Mouse (Mus musculus) kidney, embryonic 14.5 days (tissue): Measurements from ENCODE around the gene Naa80. TPM values are rescaled to one million over a fixed set of nuclear protein-coding genes. Genes with fewer than 3 reads are reported as not detected.

ENCODE experiments used
- ATAC-seq: fragments of 200-750 bp; cut with Nextera tagmentation; 2 replicates; pipeline ENCODE4 v1.8.0; 2017; ENCODE audit warnings: moderate number of reproducible peaks, mild to moderate bottlenecking, moderate TSS enrichment, moderate library complexity; ENCODE audit not compliant: low FRiP score, low TSS enrichment
- H3K27ac ChIP-seq: fragments of 300-500 bp; sonication (generic); 2 replicates; pipeline ENCODE4 v1.5.1; 2014; ENCODE audit warnings: low read depth, mild to moderate bottlenecking, low read length, moderate library complexity, mixed read lengths
- H3K27me3 ChIP-seq: fragments of 300-500 bp; sonication (generic); 2 replicates; pipeline ENCODE4 v1.6.1; 2014; ENCODE audit warnings: mild to moderate bottlenecking, low read length; ENCODE audit not compliant: control insufficient read depth, insufficient read depth
- H3K36me3 ChIP-seq: fragments of 300-500 bp; sonication (generic); 2 replicates; pipeline ENCODE4 v1.6.1; 2014; ENCODE audit warnings: low read length, mixed read lengths; ENCODE audit not compliant: control insufficient read depth, insufficient read depth
- H3K4me1 ChIP-seq: fragments of 300-500 bp; sonication (generic); 2 replicates; pipeline ENCODE4 v1.6.1; 2014; ENCODE audit warnings: low read length, mixed read lengths; ENCODE audit not compliant: control insufficient read depth, insufficient read depth
- H3K4me2 ChIP-seq: fragments of 300-500 bp; sonication (generic); replicated peaks from 2 replicates; pipeline ENCODE4 v1.6.1; 2014; ENCODE audit warnings: low read depth, mild to moderate bottlenecking, low read length
- H3K4me3 ChIP-seq: fragments of 300-500 bp; sonication (generic); 2 replicates; pipeline ENCODE4 v1.5.1; 2014; ENCODE audit warnings: mild to moderate bottlenecking, low read length
- H3K9ac ChIP-seq: fragments of 300-500 bp; sonication (generic); 2 replicates; pipeline ENCODE4 v1.6.1; 2014; ENCODE audit warnings: low read depth, mild to moderate bottlenecking, low read length, moderate library complexity
- H3K9me3 ChIP-seq: fragments of 300-500 bp; sonication (generic); 2 replicates; pipeline ENCODE4 v1.6.1; 2016; ENCODE audit warnings: low read length; ENCODE audit not compliant: control insufficient read depth
- WGBS: fragments of 180-500 bp; shearing (Covaris S2); extraction: QIAGEN DNeasy Blood & Tissue Kit; methylation state at CpG from one replicate; pipeline ENCODE4 v1.1.7; 2014; 5-methylcytosine and 5-hydroxymethylcytosine counted together
- polyA plus RNA-seq: library from polyadenylated mRNA; unstranded; fragments of >200 nt; fragmentation: Nextera tagmentation; extraction: Ambion mirVana; gene quantifications from 2 replicates; pipeline ENCODE4 v1.2.1, GENCODE M21; 2014

Naa80 gene
- polyA plus RNA-seq, 1 experiment from 2014 or later = 18.4 TPM

DNA sequence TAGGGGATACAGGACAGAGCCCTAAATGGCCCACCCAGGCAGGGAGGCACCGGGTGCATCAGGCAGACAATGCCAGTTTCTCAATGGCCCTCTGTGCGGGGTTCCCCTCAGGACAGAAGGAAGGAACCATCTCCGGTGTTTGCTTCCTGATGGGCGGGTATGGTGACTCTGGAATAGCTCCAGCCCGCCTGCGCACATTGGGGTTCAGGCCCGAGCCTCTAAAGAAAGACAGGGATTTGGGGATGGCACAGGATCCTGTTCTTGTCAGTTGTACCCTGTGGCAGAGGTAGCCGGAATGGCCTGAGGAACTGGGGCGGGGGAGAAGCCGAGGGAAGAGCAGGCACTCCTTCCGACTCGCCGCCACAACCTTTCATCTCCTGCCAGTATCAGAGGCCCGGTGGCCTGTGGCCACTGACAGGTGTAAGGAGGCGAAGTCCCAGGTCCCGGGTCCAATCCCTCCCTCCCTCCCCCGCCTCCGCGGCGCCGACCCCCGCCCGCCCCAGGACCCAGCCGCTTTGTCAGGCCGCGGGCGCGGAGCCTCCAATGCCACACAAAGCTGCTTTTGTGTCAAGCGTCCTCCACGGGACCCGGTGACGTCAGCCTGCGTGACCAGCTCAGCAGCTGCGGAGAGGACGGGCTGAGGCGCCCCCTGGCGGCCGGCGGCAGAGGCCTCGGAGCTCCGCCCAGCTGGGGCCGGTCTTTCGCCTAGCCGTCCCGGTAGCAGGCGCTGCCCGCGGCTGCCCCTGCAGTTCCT lies 33.7 kb downstream of the Naa80 start:
- Histone ChIP-seq H3K9me3 (no peaks in the 10 kb centered on the region), H3K27me3 (no peaks in the 10 kb centered on the region), H3K27ac (peak overlapping the region; percentile 88), H3K9ac (peak overlapping the region; percentile 69), H3K4me2 (peak overlapping the region; percentile 77), H3K4me3 (peak overlapping the region; percentile 38), H3K4me1 (peaks cover 28% of the 10 kb centered on the region), H3K36me3 (peaks cover 35% of the 10 kb centered on the region)
- peak; percentile 93 for ATAC-seq
- 4% methylated on average over 42 of the region's 48 CpGs for WGBS

- WGBS = 8% methylated on average over 12 of the region's 12 CpGs
- peak overlapping the region; percentile 68 for H3K27ac ChIP-seq
- H3K4me3 ChIP-seq = peak overlapping the region; percentile 38
- H3K4me1 ChIP-seq = peaks cover 21% of the 10 kb centered on the region
- H3K4me2 ChIP-seq = peak overlapping the region; percentile 77
- peak overlapping the region; percentile 29; the same call in 1 of the 2 replicates for H3K9ac ChIP-seq
- peak; percentile 9 for ATAC-seq
- no peaks in the 10 kb centered on the region for H3K27me3 ChIP-seq
- no peaks in the 10 kb centered on the region for H3K9me3 ChIP-seq
- H3K36me3 ChIP-seq = peaks cover 40% of the 10 kb centered on the region
Measured at GRCm38 (mm10) chr9:107612945-107613569, 34.4 kb downstream of the Naa80 start.

GRCm38 (mm10) chr9:107615035-107615434 lies 36.3 kb downstream of the Naa80 start:
- no peak overlapping the region for H3K27ac ChIP-seq
- H3K36me3 ChIP-seq = peaks cover 60% of the 10 kb centered on the region
- no peak for ATAC-seq
- H3K4me2 ChIP-seq = no peak overlapping the region
- H3K4me3 ChIP-seq = no peak overlapping the region
- no peak overlapping the region for H3K9ac ChIP-seq
- no peaks in the 10 kb centered on the region for H3K9me3 ChIP-seq
- no peaks in the 10 kb centered on the region for H3K27me3 ChIP-seq
- WGBS = 81% methylated on average over 4 of the region's 4 CpGs
- peaks cover 10% of the 10 kb centered on the region for H3K4me1 ChIP-seq

DNA sequence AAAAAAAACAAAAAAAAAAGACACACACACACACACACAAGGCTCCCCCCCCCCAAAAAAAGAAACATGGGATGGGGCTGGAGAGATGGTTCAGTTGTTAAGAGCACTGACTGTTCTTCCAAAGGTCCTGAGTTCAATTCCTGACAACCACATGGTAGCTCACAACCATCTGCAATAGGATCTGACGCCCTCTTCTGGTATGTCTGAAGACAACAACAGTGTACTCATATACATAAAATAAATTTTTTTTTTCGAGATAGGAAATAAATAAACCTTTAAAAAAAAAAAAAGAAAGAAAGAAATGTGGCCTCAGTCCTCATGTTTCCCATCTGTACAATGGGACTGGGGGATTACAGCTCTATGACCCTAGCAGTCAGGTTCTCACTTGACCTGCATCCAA lies 38.8 kb downstream of the Naa80 start:
- 83% methylated on average over 2 of the region's 2 CpGs for WGBS
- Histone ChIP-seq H3K27ac (no peak overlapping the region), H3K9me3 (no peaks in the 10 kb centered on the region), H3K4me1 (peaks cover 6% of the 10 kb centered on the region), H3K36me3 (peaks cover 71% of the 10 kb centered on the region), H3K9ac (no peak overlapping the region), H3K4me2 (no peak overlapping the region), H3K27me3 (no peaks in the 10 kb centered on the region), H3K4me3 (no peak overlapping the region)
- ATAC-seq = no peak

DNA sequence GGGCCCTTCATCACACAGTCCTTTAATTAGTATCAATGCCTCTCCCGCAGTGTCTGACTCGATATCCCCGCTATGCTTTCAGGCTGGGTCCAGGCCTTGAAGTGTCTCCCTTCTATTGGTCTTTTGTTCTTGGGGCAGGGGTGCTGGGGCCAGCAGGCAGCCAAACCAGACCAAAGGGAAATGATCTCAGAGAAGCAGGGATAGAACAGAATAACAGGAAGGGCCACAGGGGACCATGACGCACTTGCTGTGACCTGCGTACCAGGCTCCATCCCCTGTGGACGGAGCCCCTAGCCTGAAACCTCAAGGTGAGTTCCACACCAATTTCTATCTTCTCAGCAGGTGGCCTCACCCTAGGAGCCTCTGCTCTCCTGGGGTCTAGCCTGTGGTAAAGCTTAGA lies 39.4 kb downstream of the Naa80 start:
- 86% methylated on average over 6 of the region's 6 CpGs for WGBS
- H3K4me2 ChIP-seq = no peak overlapping the region
- H3K27me3 ChIP-seq = no peaks in the 10 kb centered on the region
- H3K27ac ChIP-seq = peak overlapping the region; percentile 68; the same call in 1 of the 2 replicates
- ATAC-seq = no peak
- no peak overlapping the region for H3K4me3 ChIP-seq
- H3K36me3 ChIP-seq = peaks cover 71% of the 10 kb centered on the region
- no peak overlapping the region for H3K9ac ChIP-seq
- no peaks in the 10 kb centered on the region for H3K9me3 ChIP-seq
- peaks cover 6% of the 10 kb centered on the region for H3K4me1 ChIP-seq

DNA sequence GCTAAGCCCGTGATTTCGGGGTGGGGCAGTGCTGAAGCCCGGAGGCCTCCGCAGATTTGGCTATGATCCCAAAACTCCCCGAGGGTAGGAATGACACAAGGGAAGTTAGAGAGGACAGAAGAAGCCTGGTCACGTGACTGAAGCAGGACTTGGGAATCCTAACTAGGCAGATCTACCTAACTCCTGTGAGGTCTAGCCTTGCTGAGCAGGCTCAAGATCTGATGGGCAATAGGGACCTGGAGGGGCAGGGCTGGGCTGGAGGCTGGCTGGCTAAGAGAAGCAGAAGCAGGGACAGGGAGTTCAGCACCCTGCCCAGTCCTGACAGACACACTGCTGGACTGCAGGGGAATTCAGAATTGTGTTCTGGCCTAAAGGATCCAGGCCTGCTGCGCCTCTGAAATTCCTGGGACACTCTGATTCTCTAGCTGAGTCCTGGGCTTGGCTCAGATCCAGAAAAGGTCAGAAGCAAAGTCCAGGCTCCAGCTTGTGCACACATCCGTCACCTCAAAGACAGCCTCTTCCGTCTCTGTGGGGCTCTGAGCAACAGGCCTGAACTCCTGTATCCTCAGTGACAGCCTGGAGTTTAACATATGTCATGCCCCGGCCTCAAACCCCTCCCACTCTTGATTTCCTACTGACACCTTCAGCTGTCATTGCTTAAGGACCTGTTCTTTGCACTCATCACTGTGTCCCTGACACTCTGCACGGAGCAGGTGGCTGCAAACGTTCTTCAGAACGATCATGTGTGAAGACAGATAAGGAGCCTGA lies 40.3 kb downstream of the Naa80 start:
- whole genome bisulfite sequencing = 49% methylated on average over 13 of the region's 13 CpGs
- no peak overlapping the region for H3K4me3 ChIP-seq
- H3K27ac ChIP-seq = peak overlapping the region; percentile 68; the same call in 1 of the 2 replicates

GRCm38 (mm10) chr9:107619546-107619879 lies 40.8 kb downstream of the Naa80 start:
- no peak overlapping the region for H3K4me3 ChIP-seq
- peaks cover 73% of the 10 kb centered on the region for H3K36me3 ChIP-seq
- H3K27ac ChIP-seq = no peak overlapping the region; the same call in 1 of the 2 replicates
- H3K9me3 ChIP-seq = no peaks in the 10 kb centered on the region
- H3K9ac ChIP-seq = no peak overlapping the region
- H3K4me1 ChIP-seq = peaks cover 6% of the 10 kb centered on the region
- H3K4me2 ChIP-seq = no peak overlapping the region
- no peak for ATAC-seq
- no peaks in the 10 kb centered on the region for H3K27me3 ChIP-seq
- WGBS = 77% methylated on average over 13 of the region's 13 CpGs

More for the DNA sequence above, 40.3 kb downstream of the Naa80 start:
- no peaks in the 10 kb centered on the region for H3K9me3 ChIP-seq
- H3K36me3 ChIP-seq = peaks cover 73% of the 10 kb centered on the region
- H3K9ac ChIP-seq = no peak overlapping the region
- H3K4me2 ChIP-seq = no peak overlapping the region
- no peaks in the 10 kb centered on the region for H3K27me3 ChIP-seq
- ATAC-seq = peak; percentile 65
- H3K4me1 ChIP-seq = peaks cover 6% of the 10 kb centered on the region

DNA sequence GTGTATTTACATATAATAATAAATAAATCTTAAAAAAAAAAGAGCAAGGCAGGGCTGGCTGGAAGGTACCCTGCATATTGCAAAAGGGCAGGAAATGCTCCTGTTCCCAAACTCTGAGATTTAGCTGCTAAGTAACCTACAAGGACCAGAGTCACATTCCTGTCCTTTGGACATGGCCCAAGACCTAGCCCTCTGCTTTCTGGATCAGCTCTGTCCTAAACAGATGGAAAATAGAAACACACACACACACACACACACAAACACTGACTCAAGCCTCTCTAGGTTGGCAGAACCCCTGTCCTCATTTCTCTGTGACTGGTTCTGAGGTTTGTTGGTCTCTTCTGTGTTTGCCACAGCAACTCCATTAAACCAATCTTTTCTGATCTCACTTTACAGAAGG lies 42.3 kb downstream of the Naa80 start:
- Histone ChIP-seq H3K4me3 (no peak overlapping the region), H3K27me3 (no peaks in the 10 kb centered on the region), H3K4me1 (peaks cover 6% of the 10 kb centered on the region), H3K36me3 (peaks cover 71% of the 10 kb centered on the region), H3K4me2 (no peak overlapping the region), H3K9me3 (no peaks in the 10 kb centered on the region), H3K27ac (no peak overlapping the region), H3K9ac (no peak overlapping the region)
- ATAC-seq = no peak
